Mouse (Mus musculus) spleen, postnatal 36 days (tissue): Measurements from ENCODE around the gene Dnajb5.

Experiments used
- DNase-seq, 2 experiments: peaks; one replicate each; pipeline ENCODE4 v3.0.0; 2022; ENCODE audit warnings: low spot score in 2 of 2, mixed read lengths in 1 of 2

Dnajb5 gene

DNA sequence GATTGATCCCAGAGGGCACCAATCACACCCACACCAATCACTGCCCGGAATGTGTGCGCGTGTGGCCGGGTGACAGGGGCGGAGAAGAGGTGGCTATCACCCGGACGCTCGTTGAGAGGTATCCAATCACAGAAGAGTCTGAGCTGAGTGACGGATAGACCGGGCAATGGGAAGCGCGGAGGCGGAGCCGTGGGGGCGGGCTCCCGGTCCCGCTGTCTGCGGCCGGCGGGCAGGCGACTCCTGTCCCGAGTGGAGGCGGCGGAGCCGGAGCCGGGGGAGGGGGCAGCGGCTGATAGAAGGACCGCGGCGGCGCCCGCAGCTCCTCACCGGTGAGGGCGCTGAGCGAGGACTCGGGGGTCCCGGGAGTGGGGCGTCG is at the start of gene Dnajb5:
TSS of gene Dnajb5 (plus strand) at position 139 of the 376 bp plus-strand sequence.
- DNase-seq, result peak; percentile 96

DNA sequence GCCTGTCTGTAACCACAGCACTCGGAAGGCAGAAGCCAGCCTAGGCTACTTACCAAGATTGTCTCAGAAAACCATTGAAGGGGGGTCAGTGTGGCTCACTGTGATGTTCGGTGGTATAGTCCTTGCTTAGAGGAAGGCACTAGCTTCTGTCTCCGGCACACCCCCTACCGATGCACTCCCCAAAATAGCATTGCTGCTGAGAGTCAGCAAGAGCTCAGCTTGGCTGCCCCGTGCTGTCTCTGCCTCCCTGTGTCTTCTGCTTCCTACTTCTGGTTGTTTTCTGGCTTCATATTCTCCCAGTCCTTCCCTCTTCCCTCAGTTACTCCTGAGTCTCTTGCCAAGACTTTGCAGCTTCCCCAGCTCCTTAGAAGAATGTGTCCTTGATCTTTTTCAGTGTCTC is 48.7 kb upstream of the Dnajb5 start:
- DNase-seq, result no peak

DNA sequence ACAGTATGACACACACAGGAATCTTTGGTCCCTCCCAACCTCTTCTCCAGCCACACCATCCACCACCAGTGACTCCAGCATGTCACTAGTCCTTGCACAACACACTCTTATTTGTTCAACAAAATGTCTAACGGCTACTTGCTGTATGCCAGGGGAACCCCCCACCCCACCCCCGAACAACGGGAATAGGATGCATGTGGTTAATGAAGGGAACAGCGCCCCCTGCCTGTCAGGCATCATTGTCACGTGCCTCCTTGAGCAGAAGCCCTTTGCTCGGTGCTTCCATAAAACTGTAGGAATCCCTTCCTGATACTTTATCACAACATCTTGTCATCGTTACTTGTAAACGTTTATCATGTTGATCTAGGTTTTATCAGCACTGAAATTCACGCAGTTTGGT is 47.4 kb upstream of the Dnajb5 start:
- DNase-seq, result no peak

DNA sequence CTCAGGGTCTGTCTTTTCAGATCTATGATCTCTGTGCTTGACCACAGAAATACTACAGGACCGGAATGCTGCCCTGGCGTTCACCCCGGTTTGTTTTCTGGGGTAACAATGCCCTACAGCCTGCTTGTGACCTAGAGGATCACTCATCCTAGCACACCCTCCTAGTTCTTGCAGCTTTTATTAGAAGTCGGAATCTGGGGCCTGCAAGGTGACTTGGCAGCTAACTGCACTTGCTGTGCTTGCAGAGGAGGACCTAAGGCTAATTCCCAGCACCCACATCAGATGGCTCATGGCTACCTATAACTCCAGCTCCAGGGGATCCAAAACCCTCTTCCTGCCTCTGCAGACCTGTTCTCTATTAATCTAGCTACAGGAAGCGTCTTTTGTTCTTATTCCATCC is 46.9 kb upstream of the Dnajb5 start:
- DNase-seq, result no peak

DNA sequence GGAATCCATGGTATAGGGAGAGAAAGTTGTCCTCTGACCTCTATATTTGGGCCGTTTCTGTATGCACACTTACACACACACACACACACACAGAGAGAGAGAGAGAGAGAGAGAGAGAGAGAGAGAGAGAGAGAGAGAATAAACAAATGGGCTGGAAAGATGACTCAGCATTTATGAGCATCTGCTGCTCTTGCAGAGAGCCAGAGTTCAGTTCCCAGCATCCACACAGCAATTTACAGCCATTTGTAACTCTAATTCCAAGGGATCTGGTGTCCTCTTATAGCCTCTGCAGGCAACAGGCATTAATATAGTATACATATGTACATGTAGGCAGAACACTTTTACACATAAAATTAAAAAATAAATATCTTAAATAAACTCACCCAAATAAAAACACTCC is 45.7 kb upstream of the Dnajb5 start:
- DNase-seq, result no peak

DNA sequence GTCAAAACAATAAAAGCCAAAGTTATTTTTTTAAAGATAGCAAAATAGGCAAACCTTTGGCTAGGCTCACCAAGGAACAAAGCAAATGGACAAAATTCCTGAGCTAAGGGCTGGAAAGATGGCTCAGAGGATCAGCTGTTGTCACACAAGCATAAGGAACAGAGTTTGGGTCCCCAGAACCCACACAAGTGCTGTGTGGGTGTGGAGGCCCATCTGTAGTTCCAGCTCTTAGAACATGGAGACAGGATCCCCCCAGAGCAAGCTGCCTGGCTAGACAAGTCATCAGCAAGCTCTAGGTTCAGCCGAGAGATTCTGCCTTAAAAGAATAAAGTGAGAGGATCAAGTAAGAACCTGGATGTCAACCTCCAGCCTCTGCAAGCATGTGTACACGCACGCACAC is 45.1 kb upstream of the Dnajb5 start:
- DNase-seq, result no peak

DNA sequence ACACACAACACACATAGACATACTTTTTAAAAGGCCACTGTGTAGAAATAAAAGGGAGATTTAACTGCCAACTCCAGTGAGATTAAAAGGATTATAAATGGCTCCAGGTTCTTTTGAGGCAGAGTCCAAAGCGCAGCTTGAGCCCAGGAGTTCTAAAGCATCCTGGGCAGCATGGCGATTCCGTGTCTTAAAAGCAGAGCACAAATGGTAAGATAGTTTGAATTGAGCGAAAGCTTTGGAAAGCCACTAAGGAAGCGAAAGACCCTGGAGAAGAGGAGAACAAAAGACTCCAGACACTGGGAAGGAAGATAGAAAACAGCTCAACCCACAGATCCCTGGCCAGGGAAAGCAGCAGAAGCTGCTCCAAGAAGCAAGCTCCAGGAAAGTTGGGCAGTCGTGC is 44.6 kb upstream of the Dnajb5 start:
- DNase-seq, result no peak

DNA sequence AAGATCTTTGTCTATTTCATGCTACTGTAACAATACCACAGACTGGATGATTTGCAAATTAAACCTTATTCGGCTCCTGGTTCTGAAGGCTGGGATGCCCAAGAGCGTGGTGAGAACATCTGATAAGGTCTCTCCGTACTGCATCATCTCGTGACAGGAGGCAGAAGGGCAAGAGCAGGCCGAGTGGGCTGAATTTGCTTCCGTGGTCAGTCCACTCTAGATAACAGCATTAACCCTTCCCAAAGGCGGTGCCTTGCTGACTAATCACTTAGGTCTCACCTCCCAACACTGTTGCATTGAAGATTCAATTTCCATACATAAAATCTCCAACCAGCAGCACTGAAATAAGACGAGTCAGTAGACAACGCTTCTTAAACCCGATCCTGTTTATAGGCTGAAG is 36.2 kb upstream of the Dnajb5 start:
- DNase-seq, result no peak

DNA sequence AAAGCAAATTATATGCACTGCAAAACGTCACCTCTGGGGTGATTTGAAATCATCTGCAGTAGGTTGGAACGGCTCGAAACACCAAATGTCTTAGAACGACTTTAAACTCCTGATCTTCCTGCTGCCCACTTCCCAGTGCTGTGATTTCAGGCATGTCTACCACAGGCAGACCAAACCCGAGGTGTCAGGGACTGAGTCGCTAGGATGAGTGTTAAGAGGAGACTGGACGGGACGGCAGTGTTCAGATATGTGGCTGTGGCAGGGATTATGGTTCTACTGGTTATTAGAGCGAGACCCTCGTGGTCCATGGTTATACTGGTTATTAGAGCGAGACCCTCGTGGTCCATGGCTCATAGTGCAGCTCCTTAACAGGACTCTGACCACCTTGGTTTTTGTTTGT is 34.3 kb upstream of the Dnajb5 start:
- no peak for DNase-seq

DNA sequence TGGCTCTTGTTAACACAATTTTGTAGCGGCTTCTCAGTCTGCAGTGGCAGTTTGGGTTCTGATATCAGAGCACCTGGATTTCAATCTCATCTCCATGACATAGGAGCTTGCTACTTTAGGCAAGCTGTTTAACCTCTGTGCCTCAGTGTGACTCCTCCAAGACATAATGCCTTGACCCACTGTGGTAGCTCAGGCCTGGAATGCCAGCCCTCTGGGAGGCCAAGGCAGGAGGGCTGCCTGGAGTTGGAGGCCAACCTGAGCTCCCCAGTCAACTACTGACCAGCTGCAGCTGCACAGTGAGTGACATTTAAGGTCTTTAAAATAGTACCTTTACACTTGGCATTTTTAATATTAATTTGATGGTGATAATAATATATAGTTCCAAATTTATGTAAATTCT is 33.6 kb upstream of the Dnajb5 start:
- no peak for DNase-seq

DNA sequence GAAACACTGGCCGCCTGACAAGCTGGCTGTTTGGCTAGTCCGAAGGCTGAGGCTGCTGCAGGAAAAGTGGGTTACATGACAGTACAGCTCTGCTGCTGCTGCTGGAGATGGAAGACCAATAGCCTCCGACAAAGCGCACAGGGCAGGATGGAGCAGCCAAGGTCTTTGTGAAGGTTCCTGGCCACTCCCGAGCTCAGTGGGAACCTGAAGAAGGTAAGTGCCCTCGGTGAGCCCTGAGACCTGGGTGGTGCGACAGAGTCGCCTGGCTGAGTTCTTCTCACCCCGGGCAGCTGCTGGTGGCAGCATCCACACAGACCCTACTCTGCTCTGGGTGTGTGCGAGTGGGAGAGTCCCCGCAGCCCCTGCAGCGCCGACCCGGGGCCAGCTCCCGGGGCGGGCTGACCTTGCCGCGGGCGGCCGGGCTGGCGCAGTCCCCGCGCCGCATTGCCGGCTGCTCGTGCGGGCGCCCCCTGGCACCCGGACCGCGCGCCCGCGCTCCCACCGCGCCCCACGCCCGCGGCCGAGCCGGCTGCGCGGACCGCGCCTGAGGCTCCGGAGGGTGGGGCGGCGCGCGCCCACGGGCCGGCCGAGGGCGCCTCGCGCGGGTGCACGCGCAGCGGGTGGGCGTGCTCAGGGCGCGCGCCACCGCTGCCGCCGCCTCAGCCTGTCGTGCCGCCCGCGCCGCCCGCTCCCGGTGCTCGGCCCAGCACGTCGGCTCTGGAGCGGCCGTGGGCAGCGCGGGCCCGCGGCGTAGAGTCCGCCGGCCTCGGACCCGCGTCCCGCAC is 32.8 kb upstream of the Dnajb5 start, which contains the start of gene Phf24:
TSS of gene Phf24 (plus strand) at position 44 of the 785 bp plus-strand sequence.
- DNase-seq, result no peak

DNA sequence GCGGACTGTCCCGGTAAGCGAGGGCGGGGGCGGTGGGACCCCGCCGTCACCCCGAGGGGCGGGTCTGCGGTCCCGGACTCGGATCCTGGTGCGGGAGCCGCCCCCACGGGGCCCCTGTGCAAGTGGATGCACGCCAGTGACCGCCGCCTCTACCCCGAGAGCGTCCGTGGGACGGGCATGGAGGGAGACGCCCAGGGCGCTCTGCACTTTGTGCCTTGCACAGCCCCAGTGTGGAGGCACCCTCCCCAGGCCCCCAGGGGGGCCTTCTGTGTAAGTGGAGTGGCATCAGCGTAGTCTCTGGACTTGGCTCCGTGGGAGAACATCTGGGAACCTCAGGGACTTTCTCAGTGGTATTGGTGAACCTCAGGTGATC is 32.2 kb upstream of the Dnajb5 start:
- DNase-seq, result no peak

DNA sequence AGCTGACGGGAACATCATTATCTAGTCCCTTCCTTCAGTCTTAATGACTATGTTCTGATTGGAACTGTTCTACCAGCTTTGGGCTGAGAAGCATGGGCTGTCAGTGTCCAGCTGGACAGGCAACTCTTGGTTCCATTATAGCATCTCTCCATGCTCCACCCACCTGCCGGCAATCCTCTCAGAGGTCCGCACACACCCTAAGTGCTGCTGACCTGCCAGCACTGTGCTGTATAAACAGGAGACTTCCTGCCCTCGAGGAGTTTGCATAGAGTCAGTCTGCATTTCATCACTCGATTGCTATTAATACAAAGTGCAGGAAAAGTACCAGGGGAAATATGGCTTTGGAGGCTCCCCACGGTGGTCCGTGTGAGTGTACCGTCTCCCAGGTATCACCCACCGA is 28.9 kb upstream of the Dnajb5 start:
- no peak for DNase-seq

DNA sequence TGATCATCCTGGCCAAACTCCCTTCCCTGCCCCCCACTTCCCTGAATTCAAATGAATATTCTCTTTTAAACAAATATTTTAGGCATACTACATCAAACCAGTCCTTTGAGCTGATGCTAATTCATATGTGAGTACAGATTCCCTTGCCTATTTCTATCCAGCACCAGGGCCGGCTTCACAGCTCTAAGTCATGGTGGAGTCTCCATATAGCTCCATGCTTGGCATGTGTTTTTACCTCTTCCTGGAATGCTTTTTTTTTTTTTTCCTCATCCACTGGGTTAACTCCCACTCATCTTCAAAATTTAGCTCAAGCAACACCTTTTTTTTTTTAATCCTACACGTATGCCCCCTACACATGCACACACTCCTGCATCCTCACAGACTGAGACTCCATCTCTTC is 28.1 kb upstream of the Dnajb5 start:
- DNase-seq, result no peak

DNA sequence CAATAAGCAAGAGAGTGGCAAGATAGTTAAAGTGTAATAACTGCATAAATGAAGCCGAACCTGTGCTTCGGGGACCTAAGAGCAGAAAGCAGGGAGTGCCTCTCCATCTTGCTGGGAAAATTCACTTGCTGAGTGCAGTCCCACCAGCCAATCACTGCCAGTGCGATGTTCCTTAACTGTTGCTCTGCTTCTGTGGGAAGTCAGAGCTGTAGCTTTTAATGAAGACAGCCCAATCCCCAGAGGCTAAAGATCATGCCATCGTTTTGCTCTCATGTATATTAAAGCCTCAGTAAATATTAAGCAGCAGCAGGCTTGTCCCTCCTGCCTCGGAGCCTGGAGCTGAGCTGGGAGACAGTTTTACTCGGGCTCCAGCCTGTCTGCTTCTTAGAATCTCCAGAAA is 27.6 kb upstream of the Dnajb5 start:
- no peak for DNase-seq

DNA sequence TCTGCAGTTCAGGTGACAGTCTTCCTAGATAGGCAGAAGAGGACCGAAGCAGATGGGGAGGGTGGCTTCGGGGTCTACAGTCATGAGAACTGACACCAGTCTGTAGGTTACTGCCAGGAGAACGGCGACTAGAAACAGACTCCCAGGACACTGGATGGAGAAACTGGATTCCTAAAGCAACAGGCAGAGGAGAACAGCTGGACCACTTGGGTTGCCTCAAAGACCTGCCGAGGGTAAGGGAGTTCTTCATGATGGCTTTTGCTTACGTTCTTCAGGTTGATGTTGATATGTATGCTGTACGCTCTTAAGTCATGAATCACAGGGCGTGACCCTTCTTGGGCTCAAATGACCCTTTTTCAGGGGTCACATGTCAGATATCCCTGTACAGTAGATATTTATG is 27.2 kb upstream of the Dnajb5 start:
- no peak for DNase-seq

DNA sequence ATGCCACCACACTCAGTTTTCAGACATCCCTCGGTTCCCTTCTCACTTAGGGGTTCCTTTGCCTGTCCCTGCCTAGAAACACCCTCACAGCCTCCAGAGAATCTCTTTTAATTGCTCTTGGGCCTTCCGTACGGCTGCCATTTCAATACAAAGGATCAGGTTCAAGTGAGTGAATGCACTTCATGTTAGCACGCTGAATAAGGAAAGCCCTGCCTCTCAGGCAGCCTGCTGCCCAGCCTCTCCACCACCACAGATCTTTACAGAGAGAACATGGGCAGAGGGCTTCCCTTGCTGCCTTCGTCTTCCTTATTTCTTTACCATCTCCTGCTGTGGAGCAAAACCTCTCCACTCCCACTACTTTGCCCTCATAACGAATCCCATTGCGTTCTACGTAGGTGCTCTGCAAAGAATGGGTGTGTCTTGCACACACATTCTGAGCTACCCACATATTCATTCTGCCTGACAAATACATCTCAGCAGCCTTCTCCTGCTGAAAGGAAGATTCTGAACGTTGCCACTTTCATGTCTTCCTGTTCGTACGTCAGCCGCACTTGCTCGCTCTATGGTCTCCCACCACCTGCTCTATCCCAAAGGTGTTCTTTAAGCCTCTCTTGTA is 25.4 kb upstream of the Dnajb5 start:
- DNase-seq, result no peak

DNA sequence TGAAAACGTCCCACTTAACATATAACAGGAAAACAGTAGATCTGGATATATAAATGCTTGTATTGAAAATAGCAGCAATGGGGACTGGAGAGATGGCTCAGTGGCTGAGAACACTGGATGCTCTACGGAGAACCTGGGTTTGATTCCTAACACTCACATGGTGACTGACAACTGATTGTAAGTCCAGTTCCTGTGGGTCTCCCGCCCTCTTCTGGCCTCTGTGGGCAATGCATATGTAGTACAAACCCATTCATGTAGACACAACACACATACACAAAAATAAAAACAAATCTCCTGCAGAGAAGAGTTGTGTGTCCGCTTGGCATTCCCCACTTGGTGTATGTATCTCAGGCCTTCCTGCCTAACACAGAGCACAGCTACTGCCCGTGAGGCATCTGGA is 21.4 kb upstream of the Dnajb5 start:
- no peak for DNase-seq

DNA sequence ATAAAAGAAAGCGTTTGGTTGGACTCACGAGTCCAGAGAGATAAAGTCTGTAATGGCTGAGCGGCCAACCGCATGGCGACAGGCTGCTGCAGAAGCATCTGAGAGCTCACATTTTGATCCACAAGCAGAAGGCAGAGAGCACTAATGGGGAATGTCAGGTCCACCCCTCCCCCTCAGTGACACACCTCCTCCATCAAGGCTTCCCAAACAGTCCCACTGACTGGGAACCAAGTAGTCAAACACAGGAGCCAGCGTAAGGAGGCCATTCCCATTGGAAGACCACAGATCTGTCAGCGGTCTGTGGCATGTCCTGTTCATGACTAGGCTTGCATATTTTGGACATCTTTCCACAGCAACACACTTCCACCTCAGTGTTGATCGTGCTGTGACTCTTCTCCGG is 20.7 kb upstream of the Dnajb5 start:
- no peak for DNase-seq

DNA sequence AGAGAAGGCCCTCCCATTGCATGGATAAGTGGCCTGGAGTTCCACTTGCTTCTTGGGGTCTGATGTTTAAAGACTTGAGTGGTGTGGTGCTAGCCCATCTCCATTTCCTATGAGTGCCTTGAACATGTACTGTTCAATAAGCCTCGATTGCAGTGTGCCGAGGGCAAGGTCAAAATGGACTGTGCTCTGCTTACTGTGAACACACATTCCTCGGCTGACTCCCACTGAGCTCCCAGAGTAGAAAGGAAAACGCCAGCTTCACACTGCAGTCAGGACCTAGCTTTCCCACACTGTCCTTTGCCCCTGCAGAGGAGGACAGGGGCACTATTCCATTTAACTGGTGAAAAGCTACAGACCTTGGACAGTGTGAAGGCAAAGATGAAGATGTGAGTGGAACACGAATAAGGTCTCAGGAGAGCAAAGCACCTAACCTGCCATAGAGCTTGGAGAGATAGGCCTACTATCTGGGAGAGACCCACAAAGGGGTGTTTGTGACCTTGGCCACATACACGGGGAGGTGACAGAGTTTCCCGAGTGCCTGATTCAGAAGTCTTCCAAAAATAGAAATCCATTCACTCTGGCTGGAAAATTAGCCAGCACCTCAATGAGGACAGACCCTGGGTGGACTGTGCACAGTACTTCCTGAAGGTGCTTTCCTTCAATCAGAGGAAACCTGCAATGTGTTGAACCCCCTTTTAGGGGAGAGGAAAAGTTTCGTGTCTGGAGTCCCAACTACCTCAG is 17.2 kb upstream of the Dnajb5 start:
- DNase-seq, result no peak

DNA sequence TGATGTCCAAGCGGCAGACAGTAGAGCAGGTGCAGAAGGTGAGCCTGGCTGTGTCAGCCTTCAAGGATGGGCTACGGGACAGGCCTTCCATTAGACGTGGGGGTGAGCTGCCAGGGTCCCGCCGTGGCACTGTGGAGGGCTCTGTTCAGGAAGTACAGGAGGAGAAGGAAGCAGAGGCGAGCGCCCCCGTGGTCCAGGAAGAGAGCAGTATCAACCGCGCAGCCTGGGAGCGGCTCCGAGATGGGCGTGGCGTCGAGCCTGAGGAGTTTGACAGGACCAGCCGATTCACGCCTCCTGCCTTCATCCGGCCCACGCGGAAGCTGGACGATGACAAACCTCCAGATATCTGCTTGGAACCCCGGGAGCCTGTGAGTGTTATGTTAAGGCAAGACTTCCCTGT is 16.0 kb upstream of the Dnajb5 start:
- no peak for DNase-seq

DNA sequence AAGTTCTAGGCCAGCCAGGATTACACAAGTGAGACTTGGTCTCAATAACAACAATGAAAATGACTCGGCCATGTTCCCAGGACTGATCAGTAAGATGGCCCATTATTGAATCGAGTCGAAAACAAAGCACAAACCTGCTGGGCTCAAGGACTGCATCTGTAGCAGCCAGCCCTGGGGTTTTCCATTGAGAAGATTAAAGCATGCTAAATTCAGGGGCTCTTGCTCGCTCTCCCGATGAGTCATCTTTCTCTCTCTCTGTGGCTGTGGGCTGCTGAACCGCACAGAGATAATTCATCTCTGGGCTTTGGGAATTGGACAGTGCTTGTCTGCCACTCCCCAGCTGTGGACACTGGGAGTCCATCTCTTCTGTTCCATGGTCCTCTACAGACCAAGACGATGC is 8.2 kb upstream of the Dnajb5 start:
- no peak for DNase-seq

DNA sequence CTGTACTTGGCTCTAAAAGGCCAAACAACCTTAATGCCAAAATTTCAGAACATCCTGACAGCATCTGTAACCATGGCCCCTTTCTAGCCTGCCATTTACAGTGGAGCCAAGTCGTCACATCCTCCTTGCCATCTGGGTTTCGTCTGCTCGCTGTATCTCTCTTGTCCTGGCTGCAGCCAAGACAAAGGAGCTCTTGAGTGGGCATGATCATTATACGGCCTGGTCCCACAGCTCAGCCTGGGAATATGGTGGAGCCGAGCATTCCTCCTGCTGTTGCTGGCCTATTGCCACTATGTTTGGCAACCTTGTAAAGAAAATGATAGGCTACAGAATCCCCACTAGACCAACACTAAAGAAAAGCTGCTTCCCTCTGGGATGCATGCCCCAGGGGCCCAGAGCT is 6.3 kb upstream of the Dnajb5 start:
- no peak for DNase-seq
